Mouse (Mus musculus): Measurements from ENCODE around the gene Cblc.

The Cblc gene

GRCm38 (mm10) chr7:19750217-19751069 is 46.2 kb downstream of the Cblc start, which contains the start of gene Nectin2:
Nectin2 (minus strand) TSS chr7:19750483.
- DNase-seq (ENCODE audit: low read depth), result peak; percentile 80

DNA sequence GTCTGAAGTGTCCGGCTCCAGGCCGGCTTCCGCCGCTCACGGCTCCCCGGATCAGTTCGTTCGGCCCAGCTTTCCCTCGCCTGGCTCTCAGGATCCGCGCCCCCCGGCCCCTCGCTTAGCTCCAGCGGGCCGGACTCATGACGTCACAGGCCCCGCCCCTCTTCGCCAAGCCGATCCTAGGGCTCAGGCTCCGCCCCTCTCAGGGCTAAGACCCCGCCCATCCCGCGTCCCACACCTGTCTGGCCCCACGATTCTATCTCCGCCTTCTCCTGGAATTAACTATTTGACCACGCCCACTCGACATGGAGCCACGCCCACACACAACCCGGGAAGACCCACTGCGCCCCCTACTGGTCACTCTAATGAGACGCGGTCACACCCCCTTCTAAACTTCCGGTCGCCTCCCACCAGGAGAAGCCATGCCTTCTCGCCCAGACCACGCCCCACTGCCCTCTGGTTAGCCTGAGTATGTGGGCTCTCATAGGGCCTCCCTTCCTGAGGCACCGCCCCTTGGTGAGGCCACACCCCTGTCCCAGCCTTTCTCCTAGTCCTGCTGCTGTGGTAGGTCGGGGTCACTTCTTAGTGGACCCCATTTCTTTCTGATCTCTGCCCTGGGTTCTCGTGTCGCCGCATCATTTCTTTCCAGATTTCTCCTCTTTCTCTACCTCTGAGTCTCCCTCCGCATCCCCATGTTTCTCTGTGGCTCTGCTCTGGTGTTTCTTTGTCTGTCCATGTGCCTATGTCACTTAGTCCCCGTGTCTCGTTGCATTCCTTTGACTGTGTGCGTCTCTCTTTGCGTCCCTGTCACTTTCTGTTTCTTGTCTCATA is 47.0 kb downstream of the Cblc start:
- peak; percentile 90 for DNase-seq (ENCODE audit: low read depth)

DNA sequence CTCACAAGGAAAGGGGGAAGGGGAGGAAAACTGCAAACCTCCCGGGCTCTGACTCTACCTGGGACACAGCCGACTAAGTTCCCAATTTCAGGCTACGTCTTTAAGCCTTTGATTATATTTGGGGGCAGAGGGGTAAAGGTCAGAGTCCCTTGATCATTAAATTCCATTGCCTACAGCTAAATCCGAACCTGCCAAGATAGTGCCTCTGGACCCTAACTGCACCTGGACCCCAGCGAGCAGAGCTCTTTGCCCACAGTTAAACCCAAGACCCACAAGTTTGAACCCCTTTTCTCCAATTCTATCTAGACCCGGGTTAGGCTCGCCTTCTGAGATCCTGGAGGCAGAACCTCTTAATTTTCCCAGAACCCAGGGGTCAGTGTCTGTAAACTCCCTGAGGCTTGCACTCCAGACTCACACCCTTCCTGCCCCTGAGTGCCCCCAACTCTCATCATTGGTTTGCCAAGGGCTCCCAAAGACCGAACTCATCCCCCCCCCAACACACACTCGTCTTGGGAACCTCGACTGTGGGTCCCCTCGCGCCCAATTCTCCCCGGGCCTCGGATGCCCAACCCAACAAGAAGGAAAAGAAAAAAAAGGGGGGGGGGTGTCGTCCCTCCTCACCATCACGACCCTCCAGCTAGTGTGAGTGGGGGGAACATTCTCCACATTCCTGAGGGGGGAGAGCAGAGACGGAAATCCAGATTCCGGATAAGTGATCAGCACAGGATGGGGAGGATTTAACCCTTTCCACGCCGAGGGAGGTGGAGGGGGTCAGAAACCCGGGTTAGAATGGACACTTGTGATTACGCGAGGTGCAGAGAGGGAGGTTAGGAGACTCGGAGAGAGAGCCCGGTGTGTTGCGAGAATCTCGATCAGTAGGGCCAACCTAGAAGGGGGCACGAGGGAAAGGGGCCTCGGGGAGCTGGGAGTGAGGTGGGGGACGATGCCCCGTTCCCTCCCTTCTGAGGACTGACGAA is 48.1 kb downstream of the Cblc start:
- peak; percentile 56 for DNase-seq (ENCODE audit: low read depth)

- no peak for DNase-seq (ENCODE audit: low read depth)
Observed at GRCm38 (mm10) chr7:19747420-19748218, 49.0 kb downstream of the Cblc start.

- DNase-seq (ENCODE audit: low read depth), result no peak
Observed at GRCm38 (mm10) chr7:19746426-19747201, 50.0 kb downstream of the Cblc start.

DNA sequence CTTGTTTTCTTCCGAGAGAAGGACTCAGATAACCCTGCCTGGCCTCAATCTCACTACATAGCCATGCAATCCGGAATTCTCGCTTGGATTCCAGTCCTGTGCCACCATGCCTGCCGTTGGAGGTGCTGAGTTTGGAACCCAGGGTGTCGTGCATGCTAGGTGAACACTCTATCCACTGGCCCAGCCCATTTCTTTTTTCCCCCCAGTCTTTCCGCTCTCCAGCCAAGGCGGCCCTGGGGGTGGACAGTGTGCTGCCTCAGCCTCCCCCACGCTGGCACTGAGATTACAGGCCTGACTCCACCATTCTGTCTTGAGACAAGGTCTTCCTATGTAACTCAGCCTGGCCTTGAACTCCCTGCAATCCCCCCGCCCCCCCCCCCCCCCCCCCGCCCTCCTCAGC is 50.6 kb downstream of the Cblc start:
- DNase-seq (ENCODE audit: low read depth), result no peak

DNA sequence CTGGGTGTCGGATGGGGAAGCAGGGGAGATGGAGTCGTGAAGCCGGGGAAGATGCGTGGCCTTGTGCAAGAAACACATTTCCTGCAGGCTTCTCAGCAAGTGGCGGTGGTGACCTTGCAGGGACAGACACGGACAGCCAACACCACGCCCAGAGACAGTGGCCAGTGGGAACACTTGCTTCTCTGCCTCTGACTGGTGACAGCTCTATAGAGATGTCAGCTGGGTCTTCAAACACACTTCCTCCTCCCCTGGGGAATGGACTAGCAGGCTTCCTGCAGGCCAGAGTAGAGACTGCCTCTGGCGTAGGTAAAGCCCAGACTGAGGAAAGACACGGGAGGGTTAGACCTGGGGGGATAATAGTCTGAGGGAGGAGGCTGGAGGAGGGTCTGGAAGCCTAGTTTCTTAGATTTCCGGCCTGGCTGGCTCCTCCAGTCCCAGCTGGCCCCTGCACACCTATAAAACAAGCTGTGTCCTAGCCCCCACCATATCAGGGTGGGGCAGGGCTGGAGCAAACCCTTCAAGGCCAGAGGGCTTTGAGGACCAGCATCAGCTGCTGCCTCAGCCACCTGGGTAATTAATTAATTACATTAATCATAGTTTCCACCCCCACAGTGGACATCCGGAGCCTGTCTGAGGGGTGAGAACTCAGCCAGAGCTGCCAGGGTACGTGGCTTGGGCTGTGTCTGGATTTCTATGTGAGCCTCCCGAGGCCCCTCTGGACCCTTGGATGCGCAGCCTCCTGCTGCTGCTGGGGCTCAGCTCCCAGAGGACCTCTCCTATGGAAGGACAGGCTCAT is 51.8 kb downstream of the Cblc start:
- DNase-seq (ENCODE audit: low read depth), result no peak

DNA sequence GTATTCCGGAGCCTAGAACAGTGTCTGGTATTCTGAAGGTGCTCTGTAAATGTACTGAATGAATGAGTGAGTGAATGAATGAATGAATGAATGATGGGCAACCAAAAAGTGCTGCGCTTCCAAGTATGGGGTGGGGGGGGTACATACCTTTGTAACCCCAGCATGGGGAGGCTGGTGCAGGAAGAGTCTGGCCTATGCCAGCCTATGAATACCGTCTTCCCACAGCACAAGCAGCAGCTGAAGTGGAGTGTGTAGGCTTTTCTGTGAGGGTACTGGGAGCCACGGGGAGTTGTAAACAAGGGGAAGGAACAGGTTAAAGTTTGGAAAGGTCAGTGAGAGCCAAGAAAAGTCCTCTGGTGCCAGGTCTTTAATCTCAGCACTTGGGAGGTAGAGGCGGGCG is 52.8 kb downstream of the Cblc start:
- DNase-seq (ENCODE audit: low read depth), result no peak

DNA sequence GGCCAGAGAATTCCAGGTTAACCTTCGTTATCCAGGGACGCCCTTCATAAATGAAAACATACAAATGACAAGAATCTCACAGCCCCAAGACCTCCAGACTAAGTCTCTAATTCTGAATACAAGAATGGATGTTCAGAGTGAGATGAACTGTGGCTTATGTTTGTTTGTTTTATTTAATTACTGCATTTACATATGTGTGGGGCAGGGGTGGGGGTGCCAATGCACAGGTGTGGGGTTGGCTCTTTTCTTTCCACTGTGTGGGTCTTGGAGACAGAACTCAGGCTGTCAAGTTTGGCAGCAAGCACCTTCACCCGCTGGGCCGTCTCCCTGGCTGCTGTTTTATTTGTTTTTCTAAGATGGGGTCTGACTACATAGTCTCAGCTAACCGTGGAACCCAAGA is 54.1 kb downstream of the Cblc start:
- no peak for DNase-seq (ENCODE audit: low read depth)

- no peak for DNase-seq (ENCODE audit: low read depth)
Observed at GRCm38 (mm10) chr7:19741329-19742031, 55.1 kb downstream of the Cblc start.

DNA sequence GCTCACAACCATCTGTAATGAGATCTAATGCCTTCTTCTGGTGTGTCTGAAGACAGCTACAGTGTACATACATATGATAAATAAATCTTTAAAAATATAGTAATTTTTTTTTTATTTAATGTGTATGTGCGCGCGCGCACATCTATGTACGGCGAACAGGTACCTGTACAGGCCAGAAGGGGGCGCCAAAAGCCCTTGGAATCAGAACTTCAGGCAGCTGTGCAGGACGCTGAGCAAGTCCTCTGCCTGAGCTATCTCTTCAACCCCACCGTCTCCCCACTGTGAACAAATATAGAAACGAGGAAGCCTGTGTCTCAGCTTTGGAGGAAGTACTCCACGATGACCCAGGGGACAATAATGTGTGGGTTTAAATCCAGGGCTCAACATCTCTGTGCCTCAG is 56.3 kb downstream of the Cblc start:
- DNase-seq (ENCODE audit: low read depth), result peak; percentile 32

GRCm38 (mm10) chr7:19738771-19739170 is 57.8 kb downstream of the Cblc start:
- DNase-seq (ENCODE audit: low read depth), result no peak

DNA sequence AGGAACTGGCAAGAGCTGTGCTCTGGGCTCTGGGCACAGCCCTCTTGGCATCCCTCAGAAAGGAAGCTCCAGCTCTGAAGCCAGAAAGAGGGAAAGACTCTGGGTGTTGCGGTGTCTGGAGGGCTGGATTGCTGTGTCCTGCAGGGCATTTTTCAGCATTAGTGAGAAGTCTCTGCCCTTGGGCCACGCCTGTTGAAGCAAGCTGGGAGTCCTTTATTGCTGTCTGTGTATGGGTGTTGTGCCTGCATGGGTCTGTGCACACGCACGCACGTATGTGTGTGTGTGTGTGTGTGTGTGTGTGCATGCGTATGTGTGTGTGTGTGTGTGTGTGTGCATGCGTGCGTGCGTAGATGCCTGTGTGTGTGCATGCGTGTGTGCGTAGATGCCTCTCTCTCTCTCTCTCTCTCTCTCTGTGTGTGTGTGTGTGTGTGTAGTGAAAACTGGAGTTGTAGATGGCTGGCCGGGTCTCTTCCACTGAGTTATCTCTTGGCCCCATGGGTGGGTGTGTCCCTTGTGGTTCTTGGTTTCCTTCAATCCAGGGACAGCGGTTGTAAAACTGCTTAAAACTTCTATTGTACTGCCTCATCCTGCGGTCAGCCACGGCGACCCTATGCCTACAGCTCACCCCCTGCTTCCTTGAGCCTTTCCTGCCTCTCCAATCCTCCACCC is 60.1 kb downstream of the Cblc start:
- DNase-seq (ENCODE audit: low read depth), result no peak

DNA sequence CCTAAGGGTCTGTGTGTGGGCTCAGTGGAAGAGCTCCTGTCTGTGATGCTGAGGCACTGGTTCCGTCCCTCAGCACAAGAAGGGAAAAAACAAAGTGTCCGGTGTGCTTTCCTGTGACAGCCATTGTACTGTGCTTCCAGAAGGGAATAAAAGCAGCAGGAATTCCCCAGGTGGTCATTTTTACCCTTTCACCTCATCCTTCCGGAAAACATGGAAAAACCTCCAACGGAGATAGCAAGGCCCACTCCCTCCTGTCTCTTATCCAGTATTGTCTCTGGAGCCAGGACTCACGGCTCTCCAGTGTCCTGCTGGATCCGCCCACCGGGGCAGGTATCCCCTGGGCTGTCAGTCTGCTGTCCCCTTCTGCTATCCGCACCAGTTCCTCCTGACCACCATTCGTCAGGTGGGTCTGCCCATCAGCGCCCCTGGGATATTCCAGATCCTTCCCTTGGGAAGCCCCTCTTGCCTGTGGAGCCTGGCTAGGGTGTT is 62.4 kb downstream of the Cblc start:
- DNase-seq (ENCODE audit: low read depth), result no peak
